Mouse (Mus musculus) erythroid progenitor cell, adult 5-6 weeks (primary cell): ENCODE results near the gene Cotl1. TPM values are rescaled to one million over a fixed set of nuclear protein-coding genes. Genes with fewer than 3 reads are reported as not detected.

Experiments used
- ATAC-seq: replicated peaks from 2 replicates; pipeline ENCODE4 v1.8.0; 2016; ENCODE audit warnings: moderate number of reproducible peaks, mild to moderate bottlenecking, moderate TSS enrichment, inconsistent platforms; ENCODE audit not compliant: poor library complexity, low FRiP score, severe bottlenecking
- total RNA-seq, 2 experiments: library from RNA; stranded (forward) in 1 of 2; stranded (reverse) in 1 of 2; fragments of 150-400 nt in 1 of 2; fragments of 186-747, 209-891 nt in 1 of 2; gene quantifications; 2 replicates each; pipeline versions ENCODE4 v1.2.3 to v1.2.4; 2015 to 2017; ENCODE audit warnings: low replicate concordance in 2 of 2

Gene Cotl1
- total RNA-seq, 2 experiments from 2014 or later: 17.2 to 71.3 TPM

DNA sequence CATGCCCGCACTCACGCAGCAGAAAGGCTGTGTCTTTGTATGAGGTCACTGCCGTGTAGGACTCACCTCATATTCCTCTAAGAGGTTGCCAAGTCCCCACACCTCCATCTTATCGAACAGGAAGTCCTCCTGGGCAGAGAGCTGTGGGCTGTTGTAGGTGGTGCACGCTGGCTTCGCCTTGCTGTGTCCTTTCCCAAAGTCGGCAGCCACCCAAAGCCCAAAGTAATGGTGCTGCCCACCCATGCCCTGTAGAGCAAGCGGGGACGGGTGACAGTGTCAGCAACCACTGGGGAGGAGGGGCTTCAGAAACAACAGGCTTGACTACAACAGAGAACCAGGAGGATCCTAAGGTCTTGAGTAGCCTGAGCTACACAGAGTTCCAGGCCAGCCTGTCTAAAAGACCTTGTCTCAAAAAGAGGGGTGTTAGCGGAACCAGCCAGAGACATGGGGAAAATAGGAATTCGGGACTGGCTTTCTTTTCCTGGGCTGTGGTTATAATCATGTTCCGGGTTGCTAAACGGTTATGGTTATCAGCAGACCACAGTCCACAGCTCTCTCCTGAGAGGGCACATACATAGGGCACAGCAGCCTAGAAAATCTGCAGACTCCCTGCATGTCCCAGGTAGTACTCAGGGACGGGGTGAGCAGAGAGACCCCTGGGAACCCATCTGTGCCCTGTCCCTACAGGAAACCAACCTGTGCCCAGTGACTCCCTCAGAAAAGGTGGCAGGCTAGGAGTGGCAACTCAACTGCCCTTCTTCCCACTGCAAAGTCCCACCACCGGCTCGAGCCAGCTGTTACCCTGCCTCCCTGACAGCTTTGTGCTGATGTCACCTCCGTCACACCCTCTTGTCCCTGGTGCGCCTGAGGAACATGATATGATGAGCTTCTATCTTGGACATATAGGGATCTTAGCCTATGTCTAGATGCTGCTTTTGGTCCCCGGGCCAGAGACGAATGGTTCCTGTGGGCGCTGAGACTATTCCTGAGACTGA lies 77.8 kb downstream of the Cotl1 start:
- ATAC-seq: 0 out of 2 replicates have a peak, but pooled peaks have one; percentile 45

DNA sequence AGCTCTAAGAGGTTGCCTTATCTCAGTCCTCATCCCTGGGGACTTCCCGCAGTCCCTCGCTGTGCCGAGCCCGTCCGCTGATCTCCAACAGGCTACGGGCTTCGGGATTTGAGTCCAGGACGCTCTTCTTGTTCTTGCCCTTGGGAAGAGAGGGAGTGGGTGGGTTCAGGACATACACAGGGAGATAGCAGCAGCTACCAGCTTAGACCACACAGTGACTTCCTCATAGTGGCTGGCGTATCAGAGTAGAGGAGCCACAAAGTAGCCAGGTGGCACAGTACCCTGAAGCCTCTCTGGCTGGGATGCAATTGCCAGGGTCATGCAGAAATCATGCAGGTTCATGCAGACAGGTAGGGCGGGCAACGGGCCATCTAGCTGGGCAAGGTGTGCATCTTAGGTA lies 78.7 kb downstream of the Cotl1 start:
- ATAC-seq: no peak

Other genes with a start within 250 kb of the Cotl1 start
- 2.5 and 4.3 TPM in 2 replicates for gene Taf1c, start 235.3 kb downstream of the Cotl1 start, total RNA-seq (2015; ENCODE audit: low replicate concordance)
- 2.4 and 3.0 TPM in 2 replicates for gene Taf1c, start 235.3 kb downstream of the Cotl1 start, total RNA-seq (2017; ENCODE audit: low replicate concordance)
- not detected in 2 replicates for gene Adad2, start 227.8 kb downstream of the Cotl1 start, total RNA-seq (2015; ENCODE audit: low replicate concordance)
- gene Adad2, start 227.8 kb downstream of the Cotl1 start, total RNA-seq (2017; ENCODE audit: low replicate concordance): not detected in 2 replicates
- not detected in 2 replicates for gene Kcng4, start 204.9 kb downstream of the Cotl1 start, total RNA-seq (2015; ENCODE audit: low replicate concordance)
- gene Kcng4, start 204.9 kb downstream of the Cotl1 start, total RNA-seq (2017; ENCODE audit: low replicate concordance): not detected in 2 replicates
- gene Wfdc1, start 174.2 kb downstream of the Cotl1 start, total RNA-seq (2015; ENCODE audit: low replicate concordance): not detected in 2 replicates
- gene Wfdc1, start 174.2 kb downstream of the Cotl1 start, total RNA-seq (2017; ENCODE audit: low replicate concordance): not detected in 2 replicates
- gene Atp2c2, start 140.5 kb downstream of the Cotl1 start, total RNA-seq (2015; ENCODE audit: low replicate concordance): not detected in 2 replicates
- not detected in 2 replicates for gene Atp2c2, start 140.5 kb downstream of the Cotl1 start, total RNA-seq (2017; ENCODE audit: low replicate concordance)
- 4.2 TPM in 1 of 2 replicates, not detected in the other for gene Tldc1, start 62.1 kb downstream of the Cotl1 start, total RNA-seq (2015; ENCODE audit: low replicate concordance)
- 0.51 TPM in 1 of 2 replicates, not detected in the other for gene Tldc1, start 62.1 kb downstream of the Cotl1 start, total RNA-seq (2017; ENCODE audit: low replicate concordance)
- gene Klhl36, start 21.7 kb upstream of the Cotl1 start, total RNA-seq (2015; ENCODE audit: low replicate concordance): 1.1 TPM in 1 of 2 replicates, not detected in the other
- 1.8 and 2.3 TPM in 2 replicates for gene Klhl36, start 21.7 kb upstream of the Cotl1 start, total RNA-seq (2017; ENCODE audit: low replicate concordance)
- 47.8 and 119 TPM in 2 replicates for gene Usp10, start 69.8 kb upstream of the Cotl1 start, total RNA-seq (2015; ENCODE audit: low replicate concordance)
- 77.7 and 112 TPM in 2 replicates for gene Usp10, start 69.8 kb upstream of the Cotl1 start, total RNA-seq (2017; ENCODE audit: low replicate concordance)
- 4.2 and 5.0 TPM in 2 replicates for gene Gm20388, start 70.3 kb upstream of the Cotl1 start, total RNA-seq (2015; ENCODE audit: low replicate concordance)
- 7.4 TPM in 1 of 2 replicates, not detected in the other for gene Gm20388, start 70.3 kb upstream of the Cotl1 start, total RNA-seq (2017; ENCODE audit: low replicate concordance)
- 2.2 and 4.6 TPM in 2 replicates for gene Crispld2, start 151.9 kb upstream of the Cotl1 start, total RNA-seq (2015; ENCODE audit: low replicate concordance)
- 1.9 and 2.1 TPM in 2 replicates for gene Crispld2, start 151.9 kb upstream of the Cotl1 start, total RNA-seq (2017; ENCODE audit: low replicate concordance)